Mouse (Mus musculus) right cerebral cortex, postnatal 4 days (tissue): ENCODE measurements around the gene Utp6.

ENCODE experiments used
- DNase-seq: peaks from one replicate; pipeline ENCODE4 v3.0.0-alpha.2; 2022

The Utp6 gene

GRCm38 (mm10) chr11:79961346-79962124 is 655 bp downstream of the Utp6 start:
- DNase-seq = no peak

DNA sequence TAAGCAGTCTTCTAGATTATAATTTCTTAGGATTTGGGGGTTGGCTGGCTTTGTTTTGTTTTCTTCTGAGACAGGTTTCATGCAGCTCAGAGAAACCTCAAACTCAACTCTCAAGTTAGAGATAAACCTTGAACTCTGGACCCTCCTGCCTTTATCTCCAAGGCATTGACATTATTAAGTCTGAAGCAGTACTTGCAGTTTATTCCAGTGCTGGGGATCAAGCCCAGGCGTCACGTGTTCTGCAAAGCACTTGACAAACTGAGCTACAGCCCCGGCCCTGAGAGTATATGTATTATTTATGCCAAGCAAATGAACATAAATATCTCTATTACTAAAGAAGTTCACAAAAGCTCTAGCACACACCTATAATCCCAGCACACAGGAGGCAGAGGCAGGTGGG is 14.9 kb downstream of the Utp6 start:
- DNase-seq = no peak

DNA sequence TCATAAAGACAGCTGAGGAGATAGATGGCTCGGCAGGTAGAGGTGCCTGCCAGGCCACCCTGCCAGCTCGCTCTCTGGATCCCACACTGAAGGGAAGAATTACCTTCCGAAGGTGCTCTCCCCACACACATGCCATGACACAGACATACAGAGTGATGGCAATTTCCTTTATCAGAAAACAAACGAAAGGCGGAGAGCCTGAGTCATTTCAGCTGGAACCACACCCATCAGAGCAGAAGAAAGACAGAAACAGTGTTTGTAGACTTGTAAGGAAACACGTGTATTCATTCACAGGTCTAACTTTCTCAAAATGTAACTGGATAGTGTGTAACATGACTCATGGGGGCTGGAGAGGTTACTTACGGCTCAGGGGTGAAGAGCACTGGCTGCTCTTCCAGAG is 18.6 kb downstream of the Utp6 start:
- no peak for DNase-seq

DNA sequence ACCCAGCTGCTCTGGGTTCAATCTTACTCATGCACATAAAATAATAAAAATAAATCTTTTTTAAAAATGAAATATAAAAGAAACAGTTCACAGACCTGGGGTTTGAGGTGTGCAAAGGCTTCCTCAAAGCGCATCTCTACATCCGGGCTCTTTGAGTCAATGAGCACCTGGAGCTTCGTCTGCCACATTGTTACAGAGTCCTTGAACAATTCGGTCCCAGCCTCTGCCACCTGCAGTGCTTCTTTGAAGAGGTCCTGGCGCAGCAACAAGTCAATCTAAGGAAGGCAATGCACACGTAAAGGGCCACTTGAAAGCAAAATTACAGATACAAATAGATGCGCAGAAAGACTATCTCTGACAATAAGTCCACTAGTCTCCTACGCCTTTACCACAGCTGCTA is 19.1 kb downstream of the Utp6 start:
- no peak for DNase-seq

DNA sequence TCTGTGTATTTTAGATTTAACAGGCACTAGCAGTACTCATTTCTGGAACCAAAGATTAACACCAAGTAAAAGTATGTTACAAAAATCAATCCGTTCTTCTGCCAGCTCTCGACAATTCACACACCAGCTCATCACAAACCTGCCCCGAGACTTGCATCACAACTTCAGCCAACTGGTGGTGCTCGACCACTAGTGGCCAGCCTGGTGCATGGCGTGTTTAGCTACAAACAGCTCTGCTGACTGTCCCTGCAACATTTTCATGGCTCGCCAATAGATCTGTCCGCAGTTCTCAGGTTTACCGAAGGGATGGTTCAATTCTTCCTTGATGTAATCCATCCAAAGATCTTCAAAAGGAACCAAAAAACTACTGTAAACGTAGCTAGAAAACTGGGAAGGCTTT is 26.4 kb downstream of the Utp6 start:
- DNase-seq = no peak

- DNase-seq = no peak
These were observed 39.4 kb downstream of the Utp6 start for GRCm38 (mm10) chr11:79922766-79923165.

DNA sequence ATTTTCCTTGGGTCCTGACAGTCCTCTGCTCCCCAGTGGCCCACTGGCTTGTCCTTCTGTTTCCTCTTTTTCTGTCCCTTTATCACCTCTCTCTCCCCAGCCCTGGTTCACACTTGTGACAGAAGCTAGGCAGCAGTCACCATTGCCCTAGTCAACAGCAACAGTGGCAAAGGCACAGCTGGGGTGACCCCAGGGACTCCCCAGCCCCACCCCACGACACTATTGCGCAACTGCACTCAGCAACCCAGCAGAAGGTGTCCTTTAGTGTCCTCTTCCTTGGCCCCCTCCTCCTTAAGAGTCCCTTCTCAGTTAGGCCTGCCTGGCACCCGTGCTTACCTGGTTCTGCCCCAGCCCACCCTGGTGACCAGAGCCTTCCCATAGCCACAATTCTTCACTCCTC is 40.0 kb downstream of the Utp6 start:
- DNase-seq = no peak

DNA sequence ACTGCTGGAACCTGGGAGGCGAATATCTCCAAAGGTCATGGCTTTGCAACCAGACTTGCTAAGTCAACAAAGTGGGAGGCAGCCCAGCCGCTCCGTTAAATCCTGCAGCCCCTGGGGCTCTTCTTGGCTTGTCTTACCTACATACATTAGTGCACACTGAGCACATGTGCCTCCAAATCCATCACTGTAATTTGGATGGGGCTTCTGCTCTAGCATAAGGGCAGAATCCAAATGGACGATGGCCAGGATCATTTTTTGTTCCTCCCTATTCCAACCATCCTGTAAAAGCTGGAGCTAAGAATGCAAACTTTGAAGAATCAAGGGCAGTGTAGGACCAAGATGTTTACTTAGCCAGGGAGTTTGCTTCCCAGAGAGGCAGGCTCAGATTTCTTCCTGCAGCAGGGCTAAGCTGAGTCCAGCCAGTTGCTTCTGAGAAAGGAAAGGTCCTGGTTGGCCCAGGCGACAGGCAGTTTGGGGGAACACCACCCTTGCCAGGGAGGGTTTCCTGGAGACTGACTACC is 41.6 kb downstream of the Utp6 start:
- DNase-seq = no peak

GRCm38 (mm10) chr11:79919685-79920504 is 42.3 kb downstream of the Utp6 start:
- DNase-seq = peak; percentile 83

GRCm38 (mm10) chr11:79915696-79916349 is 46.4 kb downstream of the Utp6 start:
- DNase-seq = no peak

GRCm38 (mm10) chr11:79908600-79909483 is 53.3 kb downstream of the Utp6 start:
- peak; percentile 51 for DNase-seq

DNA sequence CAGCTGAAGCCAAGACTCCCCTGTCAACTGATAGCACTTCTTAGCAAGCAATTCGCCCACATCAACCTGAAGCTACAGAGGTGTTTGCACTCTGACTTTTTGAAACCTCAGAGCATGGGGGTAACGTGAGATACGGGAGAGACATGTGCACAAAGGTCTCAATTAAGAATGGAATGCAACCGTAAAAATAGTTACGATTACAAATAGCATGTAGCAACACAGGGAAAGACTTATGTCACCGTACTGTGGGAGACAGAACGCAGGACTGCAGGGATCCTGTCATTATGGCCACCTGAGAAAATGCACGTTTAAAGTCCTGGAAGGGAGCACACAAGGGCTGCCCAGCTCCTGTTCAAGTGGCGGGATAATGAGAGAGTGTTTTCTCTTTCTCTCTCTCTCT is 55.3 kb downstream of the Utp6 start:
- DNase-seq = no peak

DNA sequence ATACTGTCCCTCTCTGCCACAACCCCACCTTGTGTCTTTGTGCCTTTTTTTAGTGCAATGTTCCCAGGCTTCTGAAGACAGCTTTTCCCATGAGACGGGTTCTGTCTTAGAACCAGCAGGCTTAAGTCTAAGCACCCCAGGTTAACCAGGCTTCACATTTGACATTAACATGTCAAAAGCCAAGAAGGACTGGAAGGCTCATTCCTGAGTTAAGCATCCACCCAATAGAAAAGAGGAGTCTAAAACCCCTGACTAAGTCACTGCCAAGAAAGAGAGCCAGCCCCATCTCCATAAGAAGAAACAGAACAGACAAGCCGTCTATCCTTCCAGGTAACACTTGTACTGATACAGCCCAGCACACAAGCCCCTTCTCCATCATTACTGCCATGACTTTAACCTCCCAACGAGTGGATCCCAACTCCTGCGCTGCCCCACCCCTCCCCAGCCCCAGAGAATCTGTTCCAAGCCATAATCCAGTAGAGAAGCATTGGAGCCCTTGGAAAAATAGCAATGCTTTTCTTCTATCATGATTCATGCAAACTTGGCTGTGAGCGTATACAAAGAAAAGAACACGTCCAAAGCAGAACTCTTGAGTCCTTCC is 59.2 kb downstream of the Utp6 start:
- no peak for DNase-seq

DNA sequence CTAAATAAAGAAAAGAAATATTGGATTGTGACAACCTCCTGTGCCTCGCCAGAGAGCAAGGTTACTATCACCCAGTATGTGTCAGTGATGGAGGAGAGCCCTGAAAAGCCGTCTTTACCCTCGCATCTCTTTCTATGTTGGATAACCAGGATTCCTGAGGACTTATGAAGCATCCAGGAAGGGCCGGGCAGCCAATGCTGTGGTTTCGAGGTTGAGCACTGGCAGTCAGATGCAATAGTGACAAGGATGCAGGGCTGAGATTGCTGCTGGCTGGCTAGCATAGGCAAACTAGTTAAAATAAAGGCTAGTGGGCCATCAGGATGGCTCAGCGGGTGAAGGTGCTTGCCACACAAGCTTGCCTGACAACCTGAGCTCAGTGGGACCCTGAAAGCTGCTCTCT is 61.0 kb downstream of the Utp6 start:
- DNase-seq = no peak

GRCm38 (mm10) chr11:79892259-79892658 is 69.9 kb downstream of the Utp6 start:
- no peak for DNase-seq

- no peak for DNase-seq
These were observed 71.4 kb downstream of the Utp6 start for GRCm38 (mm10) chr11:79890822-79891221.

- no peak for DNase-seq
These were observed 75.2 kb downstream of the Utp6 start for GRCm38 (mm10) chr11:79886961-79887360.

DNA sequence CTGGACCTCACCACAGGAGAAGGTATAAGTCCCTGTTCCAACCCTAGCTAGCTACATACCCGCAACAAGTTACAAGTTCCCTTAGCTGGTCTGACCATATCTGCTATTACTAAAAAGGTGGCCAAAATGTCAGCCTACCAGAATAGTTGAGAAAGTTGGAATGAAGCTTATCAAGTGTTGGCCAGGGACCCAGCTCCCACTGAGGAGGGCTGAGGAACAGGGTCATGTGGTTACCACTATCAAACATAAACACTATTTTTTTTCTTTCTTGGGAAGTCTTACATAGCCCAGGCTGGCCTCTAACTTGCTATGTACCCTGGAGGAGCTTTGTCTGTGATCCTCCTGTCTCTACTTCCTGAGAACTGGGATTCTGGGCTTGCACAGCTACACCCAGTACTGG is 75.8 kb downstream of the Utp6 start:
- DNase-seq = no peak

DNA sequence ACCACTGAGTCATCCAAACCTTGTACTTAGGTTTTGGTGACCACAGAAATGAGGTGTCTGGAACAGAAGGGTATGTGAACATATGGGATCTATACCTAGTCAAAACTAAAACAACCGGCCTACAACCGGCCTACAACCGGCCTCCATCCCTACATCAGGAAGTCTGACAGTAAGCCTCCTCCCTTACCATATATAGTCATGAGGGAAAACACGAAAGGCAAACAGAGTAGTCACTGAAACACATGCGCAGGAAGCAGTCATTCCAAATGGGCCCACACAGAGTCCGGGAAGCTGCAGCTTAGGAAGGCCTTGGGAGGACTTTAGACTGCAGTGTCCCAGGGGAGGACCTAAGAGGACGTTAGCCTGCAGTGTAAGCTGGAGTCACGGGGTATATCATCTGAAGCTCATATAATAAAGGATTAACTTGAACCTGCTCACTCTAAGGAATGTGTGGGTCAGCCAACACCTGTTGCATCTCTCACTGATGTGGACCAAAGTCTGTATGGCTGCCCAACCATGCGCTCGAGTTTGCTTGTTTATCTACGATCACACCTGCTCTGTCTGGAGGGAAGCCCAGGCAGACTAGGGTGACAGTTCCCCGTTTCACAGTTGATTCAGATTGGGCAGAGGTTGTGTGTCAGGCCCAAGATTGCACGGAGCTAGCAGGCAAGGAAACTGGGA is 76.3 kb downstream of the Utp6 start:
- DNase-seq = no peak

GRCm38 (mm10) chr11:79884784-79885183 is 77.4 kb downstream of the Utp6 start:
- no peak for DNase-seq
